Mouse (Mus musculus): ENCODE results near the gene Hspb2. TPM values are rescaled to one million over a fixed set of nuclear protein-coding genes. Genes with fewer than 3 reads are reported as not detected.

Gene Hspb2
- total RNA-seq (2021) = 100 to 1,000 TPM; 131 to 139 TPM
- 201 and 224 TPM in 2 replicates for polyA plus RNA-seq (2012; rRNA removed)
- long read RNA-seq, transcript Hspb2-201 (2 exons, 773 nt) = major isoform, 104 of 112 reads
- long read RNA-seq, partial matches to known transcripts = 0 of 112 reads
- long read RNA-seq, other reads (novel, unspliced or antisense) = 7 of 112 reads

DNA sequence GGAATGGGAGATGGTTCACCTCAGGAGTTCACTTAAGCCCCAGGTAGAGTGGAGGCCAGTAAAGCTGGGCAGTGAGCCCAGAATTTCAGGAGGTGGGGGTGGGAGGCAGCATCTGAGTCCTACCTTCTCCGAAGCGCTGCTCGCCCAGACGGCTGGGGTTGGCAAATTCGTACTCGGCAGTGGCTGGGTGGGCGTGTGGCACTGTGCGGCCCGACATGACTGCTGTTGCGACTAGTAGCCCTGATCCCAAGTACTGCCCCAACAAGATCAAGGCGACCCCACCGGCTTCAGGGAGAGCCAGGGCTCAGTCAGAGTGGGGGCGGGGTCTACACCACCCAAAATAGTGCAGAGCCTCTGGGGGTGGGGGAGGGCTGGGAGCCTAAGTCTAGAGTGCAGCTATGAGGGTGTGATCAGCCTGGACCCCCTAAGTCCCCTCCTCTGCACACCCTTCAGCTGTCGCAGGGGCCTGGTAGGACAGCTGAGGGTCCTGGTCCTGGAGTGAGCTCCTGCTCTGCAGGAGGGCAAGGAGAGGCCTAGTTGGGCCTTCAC, at the start of gene Hspb2:
Gene Hspb2, minus strand, starts transcription at position 301 of the 549 bp plus-strand sequence.
- Histone ChIP-seq H3K27me3 (ENCODE audit: control insufficient read depth, insufficient read depth, low read length) (no peaks in the 10 kb centered on the region), H3K79me2 (replicated peaks; ENCODE audit: control insufficient read depth, insufficient read depth, low read length) (no peaks in the 10 kb centered on the region), H3K36me3 (ENCODE audit: control insufficient read depth, insufficient read depth, low read length) (peaks cover 17% of the 10 kb centered on the region), H3K9ac (ENCODE audit: low read depth, low read length) (peak within 1 kb of the TSS; percentile 95), H3K4me3 (peak within 1 kb of the TSS; percentile 62), H3K27ac (peak within 1 kb of the TSS; percentile 98), H3K4me1 (ENCODE audit: control insufficient read depth, insufficient read depth, low read length) (no peaks in the 10 kb centered on the region)
- 43% methylated on average over 14 of the region's 14 CpGs for WGBS
- 0 out of 2 replicates have a peak, but pooled peaks have one; percentile 6 for TF ChIP-seq EP300 (IDR thresholded peaks at IDR 0.05; ENCODE audit: insufficient read depth, low read depth, low read length)
- no peak for TF ChIP-seq CTCF (IDR thresholded peaks at IDR 0.05)
- TF ChIP-seq POLR2A (IDR thresholded peaks at IDR 0.05; ENCODE audit: insufficient read depth, low read depth, low read length) = peak; percentile 70; the same call in 1 of the 2 replicates
- intact Hi-C loops (cut with DNase I) = no loop called here
- DNase-seq = peak; percentile 69 to 74

- peak; percentile 73 for TF ChIP-seq CTCF (IDR thresholded peaks at IDR 0.05)
- TF ChIP-seq POLR2A (IDR thresholded peaks at IDR 0.05; ENCODE audit: insufficient read depth, low read depth, low read length) = no peak
- no peak for DNase-seq
- no peak overlapping the region for H3K4me3 ChIP-seq
- no peak overlapping the region for H3K27ac ChIP-seq
- no peaks in the 10 kb centered on the region for H3K36me3 ChIP-seq (ENCODE audit: control insufficient read depth, insufficient read depth, low read length)
- H3K79me2 ChIP-seq (replicated peaks; ENCODE audit: control insufficient read depth, insufficient read depth, low read length) = no peaks in the 10 kb centered on the region
- no peaks in the 10 kb centered on the region for H3K27me3 ChIP-seq (ENCODE audit: control insufficient read depth, insufficient read depth, low read length)
- H3K9ac ChIP-seq (ENCODE audit: low read depth, low read length) = no peak overlapping the region
- WGBS = 61% methylated on average over 2 of the region's 2 CpGs
- no peaks in the 10 kb centered on the region for H3K4me1 ChIP-seq (ENCODE audit: control insufficient read depth, insufficient read depth, low read length)
- intact Hi-C loops (cut with DNase I) = loop anchor here (5.0 kb wide), 2 partner anchors 211 to 351 kb away; no protein-coding TSS in a partner anchor
These were observed 48.8 kb upstream of the Hspb2 start for GRCm38 (mm10) chr9:50800985-50801384.

- Histone ChIP-seq H3K27ac (no peak overlapping the region), H3K79me2 (replicated peaks; ENCODE audit: control insufficient read depth, insufficient read depth, low read length) (no peaks in the 10 kb centered on the region), H3K36me3 (ENCODE audit: control insufficient read depth, insufficient read depth, low read length) (no peaks in the 10 kb centered on the region; the same call in 1 of the 2 replicates), H3K9ac (ENCODE audit: low read depth, low read length) (no peak overlapping the region), H3K4me3 (no peak overlapping the region), H3K27me3 (ENCODE audit: control insufficient read depth, insufficient read depth, low read length) (no peaks in the 10 kb centered on the region), H3K4me1 (ENCODE audit: control insufficient read depth, insufficient read depth, low read length) (no peaks in the 10 kb centered on the region)
- DNase-seq = no peak
- intact Hi-C loops (cut with DNase I) = no loop called here
- WGBS = 83% methylated on average over 5 of the region's 5 CpGs
- TF ChIP-seq CTCF (IDR thresholded peaks at IDR 0.05) = no peak
These were observed 46.2 kb upstream of the Hspb2 start for GRCm38 (mm10) chr9:50798368-50798767.

GRCm38 (mm10) chr9:50797641-50798040, 45.5 kb upstream of the Hspb2 start:
- intact Hi-C loops (cut with DNase I) = no loop called here
- WGBS = 97% methylated on average over 7 of the region's 7 CpGs
- no peak for DNase-seq
- no peak overlapping the region for H3K4me3 ChIP-seq
- H3K4me1 ChIP-seq (ENCODE audit: control insufficient read depth, insufficient read depth, low read length) = no peaks in the 10 kb centered on the region
- H3K79me2 ChIP-seq (replicated peaks; ENCODE audit: control insufficient read depth, insufficient read depth, low read length) = no peaks in the 10 kb centered on the region
- H3K27me3 ChIP-seq (ENCODE audit: control insufficient read depth, insufficient read depth, low read length) = no peaks in the 10 kb centered on the region
- H3K9ac ChIP-seq (ENCODE audit: low read depth, low read length) = no peak overlapping the region
- no peak overlapping the region for H3K27ac ChIP-seq
- TF ChIP-seq EP300 (IDR thresholded peaks at IDR 0.05; ENCODE audit: insufficient read depth, low read depth, low read length) (no peak), CTCF (IDR thresholded peaks at IDR 0.05) (no peak), POLR2A (IDR thresholded peaks at IDR 0.05; ENCODE audit: insufficient read depth, low read depth, low read length) (no peak)
- H3K36me3 ChIP-seq (ENCODE audit: control insufficient read depth, insufficient read depth, low read length) = no peaks in the 10 kb centered on the region; the same call in 1 of the 2 replicates

GRCm38 (mm10) chr9:50796776-50797175, 44.6 kb upstream of the Hspb2 start:
- no peaks in the 10 kb centered on the region for H3K4me1 ChIP-seq (ENCODE audit: control insufficient read depth, insufficient read depth, low read length)
- H3K79me2 ChIP-seq (replicated peaks; ENCODE audit: control insufficient read depth, insufficient read depth, low read length) = no peaks in the 10 kb centered on the region
- 94% methylated on average over 8 of the region's 8 CpGs for WGBS
- intact Hi-C loops (cut with DNase I) = no loop called here
- H3K4me3 ChIP-seq = no peak overlapping the region
- DNase-seq = no peak
- no peaks in the 10 kb centered on the region; the same call in 1 of the 2 replicates for H3K36me3 ChIP-seq (ENCODE audit: control insufficient read depth, insufficient read depth, low read length)
- H3K27me3 ChIP-seq (ENCODE audit: control insufficient read depth, insufficient read depth, low read length) = no peaks in the 10 kb centered on the region
- TF ChIP-seq CTCF (IDR thresholded peaks at IDR 0.05) (no peak), EP300 (IDR thresholded peaks at IDR 0.05; ENCODE audit: insufficient read depth, low read depth, low read length) (no peak), POLR2A (IDR thresholded peaks at IDR 0.05; ENCODE audit: insufficient read depth, low read depth, low read length) (no peak)
- H3K27ac ChIP-seq = no peak overlapping the region
- no peak overlapping the region for H3K9ac ChIP-seq (ENCODE audit: low read depth, low read length)

DNA sequence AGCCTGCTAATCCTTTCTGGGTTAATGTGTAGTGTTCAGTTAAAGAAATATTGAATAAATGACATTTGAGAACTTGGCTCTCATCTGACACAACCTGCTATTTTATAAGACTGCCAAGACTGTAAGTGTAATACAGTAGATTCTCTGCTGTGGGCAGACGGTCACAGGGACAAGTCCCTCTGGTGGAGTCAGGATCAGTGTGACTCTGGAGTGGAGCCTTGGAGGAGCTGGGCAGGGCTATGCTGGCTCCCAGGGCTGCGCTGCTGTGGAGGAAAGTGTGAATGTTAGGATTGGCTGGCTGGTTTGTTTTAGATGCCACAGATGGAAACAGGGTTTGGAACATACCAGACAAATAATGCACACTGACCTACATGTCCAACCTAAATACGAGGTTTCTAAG, 43.1 kb upstream of the Hspb2 start:
- Histone ChIP-seq H3K4me3 (no peak overlapping the region), H3K79me2 (replicated peaks; ENCODE audit: control insufficient read depth, insufficient read depth, low read length) (no peaks in the 10 kb centered on the region), H3K9ac (ENCODE audit: low read depth, low read length) (no peak overlapping the region), H3K27me3 (ENCODE audit: control insufficient read depth, insufficient read depth, low read length) (no peaks in the 10 kb centered on the region), H3K36me3 (ENCODE audit: control insufficient read depth, insufficient read depth, low read length) (no peaks in the 10 kb centered on the region; the same call in 1 of the 2 replicates), H3K4me1 (ENCODE audit: control insufficient read depth, insufficient read depth, low read length) (no peaks in the 10 kb centered on the region), H3K27ac (no peak overlapping the region)
- intact Hi-C loops (cut with DNase I) = no loop called here
- TF ChIP-seq CTCF (IDR thresholded peaks at IDR 0.05) (no peak), POLR2A (IDR thresholded peaks at IDR 0.05; ENCODE audit: insufficient read depth, low read depth, low read length) (no peak), EP300 (IDR thresholded peaks at IDR 0.05; ENCODE audit: insufficient read depth, low read depth, low read length) (no peak)
- 85% methylated on average over 3 of the region's 3 CpGs for WGBS
- DNase-seq = no peak
